Mouse (Mus musculus): Measurements from ENCODE around the gene Ramp1.

DNA sequence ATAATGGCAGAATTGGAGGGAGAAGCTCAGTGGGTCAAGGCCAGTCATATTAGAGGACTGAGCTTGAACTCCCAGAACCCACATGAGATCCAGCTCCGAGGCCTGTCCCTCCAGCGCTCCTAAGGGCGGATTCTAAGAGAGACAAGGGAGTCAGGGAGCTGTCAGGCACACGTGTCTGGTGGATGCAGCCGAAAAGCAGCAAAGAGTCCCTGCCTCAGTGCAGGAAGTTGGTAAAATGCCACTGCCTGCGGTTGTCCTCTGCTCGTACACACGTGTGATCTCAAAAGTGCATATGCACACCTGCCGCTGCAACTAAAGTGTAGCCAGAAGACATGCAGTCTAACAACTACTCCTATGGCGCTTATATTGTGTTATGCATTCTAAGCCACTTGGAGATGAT, 3.7 kb downstream of the Ramp1 start:
- TF ChIP-seq CHD2 (IDR thresholded peaks at IDR 0.05; ENCODE audit: low read depth, low read length) (no peak), MAFK (IDR thresholded peaks at IDR 0.05; ENCODE audit: insufficient read depth, low read depth, low read length) (no peak), ZNF384 (IDR thresholded peaks at IDR 0.05; ENCODE audit: low read depth, low read length) (no peak)

All from ES-E14 (cell line).